In the genomic region with DNA sequence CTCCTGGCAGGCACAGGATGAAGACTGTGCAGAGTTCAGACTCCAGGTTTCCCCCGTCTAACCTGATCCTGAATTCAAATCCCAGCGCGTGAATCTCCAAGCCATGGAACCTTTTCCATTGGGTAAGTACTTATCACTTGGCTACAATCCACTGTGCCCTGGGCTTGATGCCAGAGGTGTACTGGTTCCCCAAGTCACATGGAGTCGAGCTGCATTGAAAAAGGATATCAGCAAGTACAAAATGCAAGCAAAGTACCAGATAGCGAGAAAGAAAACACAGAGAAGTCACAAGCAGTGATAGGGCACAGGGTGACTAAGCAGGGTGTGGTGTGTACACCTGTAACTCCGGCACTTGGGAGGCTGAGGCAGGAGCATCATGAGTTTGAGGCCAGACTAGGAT, we compare ENCODE assay signal across 11 mouse cellular contexts. TPM values are rescaled to one million over a fixed set of nuclear protein-coding genes. Genes with fewer than 3 reads are reported as not detected.
DNase-seq lines count a peak whose midpoint lies in the region; ATAC-seq and TF ChIP-seq lines count a peak whose summit lies in the region.
"Had no signal": no experiment of that assay in that cellular context is flagged by ENCODE, and none has a peak within 500 bp of the region (broad histone marks: within the 10 kb centered on the region; RNA-seq: fewer than 3 reads in every experiment).

No protein-coding gene starts in this region.

- no peak for TF ChIP-seq POLR2A in cerebellum, adult 2 months (IDR thresholded peaks at IDR 0.05; ENCODE audit: borderline replicate concordance, insufficient read depth, low read length)

- no peak for ATAC-seq in forebrain, embryonic 14.5 days
- ATAC-seq: Patski had no signal

- H3K9me3 ChIP-seq in forebrain, embryonic 14.5 days (replicated peaks; ENCODE audit: control insufficient read depth, low read length): no peaks in the 10 kb centered on the region
- H3K9me3 ChIP-seq in hindbrain, embryonic 10.5 days: no peaks in the 10 kb centered on the region
- H3K9me3 ChIP-seq: hindbrain, embryonic 13.5 days; limb, embryonic 15.5 days; neural tube, embryonic 13.5 days had no signal

- H3K4me1 ChIP-seq in cerebellum, adult 2 months (ENCODE audit: control insufficient read depth, insufficient read depth, low read length): peaks cover 9% of the 10 kb centered on the region
- no peaks in the 10 kb centered on the region for H3K4me1 ChIP-seq in forebrain, embryonic 14.5 days (ENCODE audit: control insufficient read depth, insufficient read depth, low read length)
- peaks cover 7% of the 10 kb centered on the region; the same call in 1 of the 2 replicates for H3K4me1 ChIP-seq in hindbrain, embryonic 10.5 days (replicated peaks)
- H3K4me1 ChIP-seq: neural tube, embryonic 13.5 days had no signal

- peak; percentile 70 for DNase-seq in adrenal gland, adult 8-10 months
- peak; percentile 43 to 51 for DNase-seq in cerebellum, adult 2 months
- peak; percentile 79 to 82 for DNase-seq in heart, postnatal 10 days
- peak; percentile 46 for DNase-seq in lung, postnatal 10 days
- DNase-seq in forebrain, embryonic 14.5 days (ENCODE audit: low spot score): no peak
- no peak for DNase-seq in hindbrain, embryonic 10.5 days (ENCODE audit: low spot score)
- DNase-seq in neural tube, embryonic 10.5 days (ENCODE audit: extremely low spot score, low spot score): no peak

- H3K27me3 ChIP-seq in cerebellum, adult 2 months (ENCODE audit: control insufficient read depth, insufficient read depth, low read length): no peaks in the 10 kb centered on the region
- no peaks in the 10 kb centered on the region for H3K27me3 ChIP-seq in forebrain, embryonic 14.5 days (replicated peaks; ENCODE audit: control insufficient read depth, insufficient read depth, low read length)
- H3K27me3 ChIP-seq in hindbrain, embryonic 10.5 days (ENCODE audit: insufficient read depth, poor library complexity, severe bottlenecking): no peaks in the 10 kb centered on the region
- H3K27me3 ChIP-seq: hindbrain, embryonic 13.5 days; limb, embryonic 15.5 days; neural tube, embryonic 13.5 days; Patski had no signal

- no peaks in the 10 kb centered on the region for H3K36me3 ChIP-seq in forebrain, embryonic 14.5 days (ENCODE audit: control insufficient read depth, insufficient read depth, low read length)
- H3K36me3 ChIP-seq in hindbrain, embryonic 10.5 days: peaks cover 13% of the 10 kb centered on the region; the same call in 1 of the 2 replicates
- H3K36me3 ChIP-seq: hindbrain, embryonic 13.5 days; neural tube, embryonic 13.5 days had no signal

- WGBS in cerebellum, adult 2 months: 61% methylated on average over 6 of the region's 6 CpGs
- WGBS in forebrain, embryonic 14.5 days: 88% methylated on average over 6 of the region's 6 CpGs
- 93% methylated on average over 6 of the region's 6 CpGs for WGBS in hindbrain, embryonic 10.5 days

- no peak overlapping the region for H3K27ac ChIP-seq in cerebellum, adult 2 months (ENCODE audit: insufficient read depth, low read length)
- no peak overlapping the region for H3K27ac ChIP-seq in forebrain, embryonic 14.5 days (ENCODE audit: low read depth, low read length)
- no peak overlapping the region for H3K27ac ChIP-seq in hindbrain, embryonic 10.5 days
- H3K27ac ChIP-seq: hindbrain, embryonic 13.5 days; limb, embryonic 15.5 days; neural tube, embryonic 13.5 days had no signal

- no peak overlapping the region for H3K4me3 ChIP-seq in cerebellum, adult 2 months (replicated peaks; ENCODE audit: insufficient read depth, low read depth, low read length)
- no peak overlapping the region for H3K4me3 ChIP-seq in forebrain, embryonic 14.5 days (ENCODE audit: low read depth, low read length)
- no peak overlapping the region for H3K4me3 ChIP-seq in hindbrain, embryonic 10.5 days
- H3K4me3 ChIP-seq: hindbrain, embryonic 13.5 days; limb, embryonic 15.5 days; neural tube, embryonic 13.5 days had no signal

- no peak overlapping the region for H3K9ac ChIP-seq in forebrain, embryonic 14.5 days (ENCODE audit: low read length)
- H3K9ac ChIP-seq: hindbrain, embryonic 13.5 days; limb, embryonic 15.5 days; neural tube, embryonic 13.5 days had no signal

- TF ChIP-seq CTCF in cerebellum, adult 2 months (IDR thresholded peaks at IDR 0.05; ENCODE audit: borderline replicate concordance, insufficient read depth, low read depth, low read length): no peak

- no peak overlapping the region for H3K4me2 ChIP-seq in forebrain, embryonic 14.5 days (ENCODE audit: low read length)
- H3K4me2 ChIP-seq: hindbrain, embryonic 13.5 days; limb, embryonic 15.5 days; neural tube, embryonic 13.5 days had no signal

- intact Hi-C loops in heart, postnatal 10 days (cut with DNase I): no loop called here

RNA-seq across cellular contexts. Expression of gene Utrn, which starts 14.9 kb away (rescaled TPM):
- total RNA-seq in adrenal gland, adult 8-10 months (2022): 100 to 1,000 TPM in 3 of 4 experiments, 10 to 100 TPM in 1; 98.3 to 124 (median 123) TPM
- 32.5 and 33.5 TPM in 2 replicates for polyA plus RNA-seq in cerebellum, adult 2 months (2012; rRNA removed)
- total RNA-seq in heart, postnatal 10 days (2021): 10 to 100 TPM; 77.6 to 80.3 TPM
- polyA plus RNA-seq in forebrain, embryonic 14.5 days (2014; fragmentation: Nextera tagmentation; extraction: Ambion mirVana): 7.2 and 15.8 TPM in 2 replicates
- 38.7 and 52.9 TPM in 2 replicates for polyA plus RNA-seq in hindbrain, embryonic 10.5 days (2016; fragmentation: Nextera tagmentation; extraction: Ambion mirVana)

Comparison
In these comparisons a context has a peak if more than half of its experiments do, and no peak if none do; other contexts are left out.
1. DNase-seq: peak in adrenal gland, adult 8-10 months (single experiment), cerebellum, adult 2 months (2 of 2), heart, postnatal 10 days (2 of 2) and lung, postnatal 10 days (single experiment); none in forebrain, embryonic 14.5 days (single experiment), hindbrain, embryonic 10.5 days (single experiment) and neural tube, embryonic 10.5 days (single experiment).